10 mouse cellular contexts compared by ENCODE assay signal in the genomic region with DNA sequence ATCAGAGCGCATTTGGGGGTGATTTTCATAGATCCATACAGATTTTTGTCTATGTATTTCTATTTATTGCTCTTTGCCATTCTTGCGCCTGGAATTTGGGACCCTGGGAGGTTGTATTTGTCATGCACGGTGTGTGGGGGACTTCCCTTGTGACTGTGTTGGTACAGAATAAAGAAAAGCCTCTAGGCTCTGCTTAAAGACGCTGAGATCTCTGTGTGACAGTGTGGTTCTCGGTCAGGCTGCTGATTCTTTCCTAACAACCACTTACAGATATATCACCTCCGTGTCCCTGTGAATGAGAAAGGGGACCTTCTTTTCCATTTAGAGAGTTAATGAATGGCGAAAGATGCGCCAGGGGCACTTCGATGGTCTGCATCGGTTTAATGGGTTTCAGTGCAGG. TPM values are rescaled to one million over a fixed set of nuclear protein-coding genes. Genes with fewer than 3 reads are reported as not detected.
DNase-seq lines count a peak whose midpoint lies in the region; ATAC-seq lines count a peak whose summit lies in the region.
"Had no signal": no experiment of that assay in that cellular context is flagged by ENCODE, and none has a peak within 500 bp of the region (broad histone marks: within the 10 kb centered on the region; RNA-seq: fewer than 3 reads in every experiment).

No protein-coding gene starts in this region.

- H3K27me3 ChIP-seq in lung, embryonic 15.5 days = no peaks in the 10 kb centered on the region
- H3K27me3 ChIP-seq in heart, embryonic 14.5 days (ENCODE audit: control insufficient read depth, insufficient read depth, low read length) = no peaks in the 10 kb centered on the region
- no peaks in the 10 kb centered on the region for H3K27me3 ChIP-seq in limb, embryonic 15.5 days
- no peaks in the 10 kb centered on the region for H3K27me3 ChIP-seq in stomach, embryonic 16.5 days (ENCODE audit: control insufficient read depth, insufficient read depth, low read length)

- H3K27ac ChIP-seq in lung, embryonic 15.5 days = no peak overlapping the region
- H3K27ac ChIP-seq in heart, embryonic 14.5 days (replicated peaks in 1 of 2; ENCODE audit: control insufficient read depth in 1 of 2, insufficient read depth in 1 of 2, low read depth in 2 of 2, low read length in 2 of 2) = peak overlapping the region; percentile 76 to 77
- H3K27ac ChIP-seq in limb, embryonic 15.5 days = no peak overlapping the region
- H3K27ac ChIP-seq in stomach, embryonic 16.5 days (ENCODE audit: low read length) = no peak overlapping the region

- peaks cover 10% of the 10 kb centered on the region for H3K4me1 ChIP-seq in lung, embryonic 15.5 days
- peaks cover 4 to 19% of the 10 kb centered on the region in 2 experiments for H3K4me1 ChIP-seq in heart, embryonic 14.5 days (ENCODE audit: control insufficient read depth in 2 of 2, insufficient read depth in 2 of 2, low read length in 2 of 2)
- H3K4me1 ChIP-seq in limb, embryonic 15.5 days = no peaks in the 10 kb centered on the region
- H3K4me1 ChIP-seq in stomach, embryonic 16.5 days (ENCODE audit: control insufficient read depth, insufficient read depth, low read length) = no peaks in the 10 kb centered on the region

- WGBS in lung, embryonic 15.5 days = 30% methylated on average over 10 of the region's 10 CpGs
- 10% methylated on average over 10 of the region's 10 CpGs for WGBS in heart, embryonic 14.5 days
- 27% methylated on average over 10 of the region's 10 CpGs for WGBS in limb, embryonic 15.5 days
- 37% methylated on average over 10 of the region's 10 CpGs for WGBS in stomach, embryonic 16.5 days

- DNase-seq in lung, postnatal 14 days = no peak
- DNase-seq in adrenal gland, adult 18-20 months (ENCODE audit: low spot score in 2 of 2) = no peak
- DNase-seq in B cell, adult 2 months = no peak
- DNase-seq: cerebellum, adult 11 months; gastrocnemius, postnatal 10 days had no signal

- ATAC-seq in lung, embryonic 15.5 days (ENCODE audit: borderline replicate concordance, extremely low read depth, low FRiP score, low TSS enrichment) = no peak
- no peak for ATAC-seq in heart, embryonic 14.5 days (ENCODE audit: insufficient number of reproducible peaks, insufficient read depth, low FRiP score, low read depth)
- no peak for ATAC-seq in limb, embryonic 15.5 days (ENCODE audit: insufficient number of reproducible peaks, low FRiP score, low TSS enrichment, low read depth)
- ATAC-seq in stomach, embryonic 16.5 days (ENCODE audit: insufficient read depth, low FRiP score) = no peak

- H3K4me3 ChIP-seq in lung, embryonic 15.5 days = peak overlapping the region; percentile 39; the same call in 1 of the 2 replicates
- peak overlapping the region; percentile 44 to 54 for H3K4me3 ChIP-seq in heart, embryonic 14.5 days (ENCODE audit: control insufficient read depth in 1 of 2, insufficient read depth in 1 of 2, low read depth in 1 of 2, low read length in 2 of 2)
- peak overlapping the region; percentile 35 for H3K4me3 ChIP-seq in limb, embryonic 15.5 days
- peak overlapping the region; percentile 34 for H3K4me3 ChIP-seq in stomach, embryonic 16.5 days (replicated peaks; ENCODE audit: low read length)

- H3K4me2 ChIP-seq in lung, embryonic 15.5 days = peak overlapping the region; percentile 61
- peak overlapping the region; percentile 82 for H3K4me2 ChIP-seq in heart, embryonic 14.5 days (ENCODE audit: low read length)
- peak overlapping the region; percentile 46; the same call in 1 of the 2 replicates for H3K4me2 ChIP-seq in limb, embryonic 15.5 days
- H3K4me2 ChIP-seq in stomach, embryonic 16.5 days (ENCODE audit: low read depth, low read length) = peak overlapping the region; percentile 44

- no peaks in the 10 kb centered on the region for H3K36me3 ChIP-seq in lung, embryonic 15.5 days
- no peaks in the 10 kb centered on the region for H3K36me3 ChIP-seq in heart, embryonic 14.5 days (ENCODE audit: control insufficient read depth, insufficient read depth, low read length)
- no peaks in the 10 kb centered on the region for H3K36me3 ChIP-seq in limb, embryonic 15.5 days
- H3K36me3 ChIP-seq in stomach, embryonic 16.5 days (ENCODE audit: control insufficient read depth, insufficient read depth, low read length) = no peaks in the 10 kb centered on the region

- no peaks in the 10 kb centered on the region for H3K9me3 ChIP-seq in lung, embryonic 15.5 days
- H3K9me3 ChIP-seq in heart, embryonic 14.5 days (ENCODE audit: control insufficient read depth, low read length) = no peaks in the 10 kb centered on the region
- H3K9me3 ChIP-seq in limb, embryonic 15.5 days = no peaks in the 10 kb centered on the region
- no peaks in the 10 kb centered on the region for H3K9me3 ChIP-seq in stomach, embryonic 16.5 days (replicated peaks; ENCODE audit: control insufficient read depth, low read length)

- no peak overlapping the region for H3K9ac ChIP-seq in lung, embryonic 15.5 days
- peak overlapping the region; percentile 79 for H3K9ac ChIP-seq in heart, embryonic 14.5 days (ENCODE audit: low read length)
- H3K9ac ChIP-seq in limb, embryonic 15.5 days = no peak overlapping the region
- 0 out of 2 replicates have a peak overlapping the region, but pooled peaks have one; percentile 56 for H3K9ac ChIP-seq in stomach, embryonic 16.5 days (ENCODE audit: low read length)

RNA-seq across cellular contexts. Expression of a gene that starts 7.8 kb away (rescaled TPM):
- polyA plus RNA-seq in lung, embryonic 15.5 days (2015; fragmentation: Nextera tagmentation; extraction: Ambion mirVana) = 7.3 and 8.2 TPM in 2 replicates
- polyA plus RNA-seq in heart, embryonic 14.5 days (2014; fragmentation: Nextera tagmentation; extraction: Ambion mirVana) = 33.8 and 36.8 TPM in 2 replicates
- polyA plus RNA-seq in limb, embryonic 15.5 days (2015; fragmentation: Nextera tagmentation; extraction: Ambion mirVana) = 21.3 and 28.5 TPM in 2 replicates
- polyA plus RNA-seq in stomach, embryonic 16.5 days (2015; fragmentation: Nextera tagmentation; extraction: Ambion mirVana) = 8.8 and 11.6 TPM in 2 replicates
- total RNA-seq in adrenal gland, adult 18-20 months (2021) = 1 to 10 TPM in 1 of 2 experiments, under 1 TPM in 1; 0.80 to 1.1 TPM
- total RNA-seq: neutrophil, adult 5-6 weeks had no signal

Comparison
In these comparisons a context has a peak if more than half of its experiments do, and no peak if none do; other contexts are left out.
1. H3K27ac ChIP-seq: peak in heart, embryonic 14.5 days (2 of 2); none in lung, embryonic 15.5 days (single experiment), limb, embryonic 15.5 days (single experiment) and stomach, embryonic 16.5 days (single experiment).
2. H3K9ac ChIP-seq: peak in heart, embryonic 14.5 days (single experiment) and stomach, embryonic 16.5 days (single experiment); none in lung, embryonic 15.5 days (single experiment) and limb, embryonic 15.5 days (single experiment).
3. Peak in every context shown above with its lines, with median percentiles within 50 percentile points of each other: H3K4me2 ChIP-seq and H3K4me3 ChIP-seq.